Mouse (Mus musculus): ENCODE data around the gene Ipo13.

- TF ChIP-seq GATA1 (IDR thresholded peaks at IDR 0.05; ENCODE audit: borderline replicate concordance, low read length) (no peak), FLI1 (IDR thresholded peaks at IDR 0.05; ENCODE audit: low read length) (no peak)
These were observed 4.0 kb upstream of the Ipo13 start for GRCm38 (mm10) chr4:117918762-117919161.
